Mouse (Mus musculus) thymus, postnatal 25 days (tissue): ENCODE results near the gene Ptcd2.
A peak's percentile ranks its signal among the peaks of the same experiment; 100 is the strongest.
"Not testable (repeated sequence)": the region's sequence is repeated elsewhere in the genome, so short reads cannot be mapped to it uniquely, and the experiment has no call there.

Experiments
- DNase-seq: peaks from one replicate; pipeline ENCODE4 v3.0.0; 2022

Ptcd2 gene

DNA sequence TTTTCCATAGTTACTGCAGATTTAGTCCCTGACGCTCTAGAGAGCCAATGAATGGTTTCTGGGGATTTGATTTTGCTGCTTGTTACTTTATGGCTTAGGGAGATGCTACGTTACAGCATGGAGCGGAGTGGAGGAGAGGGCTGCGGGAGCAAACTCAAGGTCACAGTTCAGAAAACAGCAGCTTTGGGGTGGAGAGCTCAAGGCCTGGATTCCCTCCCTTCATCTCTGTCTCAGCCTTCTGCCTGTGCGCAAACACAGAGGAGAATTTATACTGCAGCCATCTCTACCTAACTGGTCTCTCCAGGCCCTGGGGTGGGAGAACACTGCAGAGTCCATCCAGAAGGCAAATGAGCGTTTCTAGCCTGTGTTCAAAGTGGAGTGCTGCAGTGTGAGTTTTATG, 10.6 kb upstream of the Ptcd2 start:
- no peak for DNase-seq

DNA sequence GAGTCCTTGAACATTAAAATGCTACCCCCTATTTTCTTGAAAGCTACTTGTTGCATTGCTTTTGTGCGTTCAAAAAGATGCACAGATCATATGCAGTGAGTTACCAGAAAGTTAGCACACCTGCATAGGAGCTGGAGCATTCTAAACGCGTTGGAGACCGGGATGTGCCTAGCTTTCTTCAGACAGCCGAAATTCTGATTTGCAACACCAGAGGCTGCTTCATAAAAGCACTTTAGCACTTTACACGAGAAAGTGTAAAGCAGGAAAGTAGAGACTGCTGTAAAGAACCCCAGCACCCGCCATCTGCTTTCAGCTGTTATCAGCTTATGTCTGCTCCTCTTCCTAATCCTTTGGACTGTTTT, 9.0 kb upstream of the Ptcd2 start:
- DNase-seq: no peak

GRCm38 (mm10) chr13:99352758-99353489, 8.4 kb upstream of the Ptcd2 start:
- peak; percentile 91 for DNase-seq

DNA sequence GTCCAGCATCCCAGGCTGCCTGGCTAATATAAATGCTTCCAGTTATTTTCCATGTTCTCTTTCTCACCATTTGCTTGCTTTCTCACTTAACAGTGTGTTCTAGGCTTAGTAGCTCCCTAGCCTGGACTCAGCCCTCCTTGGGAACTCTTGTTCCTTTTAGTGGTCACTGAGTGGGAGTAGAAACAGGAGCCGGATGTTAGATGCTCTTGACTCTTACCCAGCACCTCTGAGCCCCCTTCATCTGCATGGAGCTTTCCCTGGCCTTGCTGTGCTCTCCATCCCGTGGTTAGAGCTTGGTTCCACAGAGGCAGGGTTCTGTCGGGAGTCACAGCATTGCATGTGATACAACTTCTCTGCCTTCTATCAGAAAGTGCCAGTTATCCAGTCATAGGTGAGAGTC, 7.1 kb upstream of the Ptcd2 start:
- no peak for DNase-seq

DNA sequence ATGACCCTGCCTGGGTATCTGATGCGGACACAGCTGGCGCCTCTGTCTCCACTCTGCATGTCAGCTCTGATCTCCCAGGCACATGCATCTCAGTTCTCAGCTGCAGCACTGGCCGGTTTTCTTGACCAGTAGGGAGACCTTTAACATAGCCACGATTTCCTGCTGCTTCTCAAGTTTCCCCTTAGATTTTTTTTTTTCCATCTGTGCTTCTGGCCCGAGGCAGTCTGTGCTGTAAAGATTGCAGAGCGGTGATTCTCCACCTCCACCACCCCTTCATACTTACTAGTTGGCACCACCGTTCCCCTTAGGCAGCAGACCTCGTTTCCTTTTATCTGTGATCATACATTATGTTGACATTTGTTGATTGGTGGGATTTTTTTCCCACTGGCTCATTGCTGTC, 6.7 kb upstream of the Ptcd2 start:
- DNase-seq: no peak

- no peak for DNase-seq
Measured at GRCm38 (mm10) chr13:99350009-99350408, 5.5 kb upstream of the Ptcd2 start.

- DNase-seq: no peak
Measured at GRCm38 (mm10) chr13:99343876-99344598, 468 bp downstream of the Ptcd2 start.

- no peak for DNase-seq
Measured at GRCm38 (mm10) chr13:99341504-99341903, 3.0 kb downstream of the Ptcd2 start.

DNA sequence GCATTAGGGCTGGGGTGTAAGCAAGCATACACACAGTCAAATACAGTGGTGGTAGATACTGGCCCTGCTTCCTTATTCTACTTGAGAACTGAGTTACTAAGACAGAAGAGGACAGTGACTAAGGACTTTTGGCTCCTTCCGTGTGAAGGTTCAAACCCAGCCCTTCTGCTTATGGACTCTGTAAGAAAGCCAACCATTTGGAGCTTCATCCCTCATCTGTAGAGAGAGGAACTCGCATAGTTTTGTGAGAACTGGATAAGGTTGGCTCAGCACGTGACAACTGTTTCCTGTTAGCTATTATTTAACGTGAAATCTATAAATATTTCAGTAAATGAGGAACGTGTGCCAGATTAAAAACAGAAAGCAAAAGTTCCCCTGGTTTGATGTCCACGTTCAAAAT, 7.0 kb downstream of the Ptcd2 start:
- DNase-seq: no peak

DNA sequence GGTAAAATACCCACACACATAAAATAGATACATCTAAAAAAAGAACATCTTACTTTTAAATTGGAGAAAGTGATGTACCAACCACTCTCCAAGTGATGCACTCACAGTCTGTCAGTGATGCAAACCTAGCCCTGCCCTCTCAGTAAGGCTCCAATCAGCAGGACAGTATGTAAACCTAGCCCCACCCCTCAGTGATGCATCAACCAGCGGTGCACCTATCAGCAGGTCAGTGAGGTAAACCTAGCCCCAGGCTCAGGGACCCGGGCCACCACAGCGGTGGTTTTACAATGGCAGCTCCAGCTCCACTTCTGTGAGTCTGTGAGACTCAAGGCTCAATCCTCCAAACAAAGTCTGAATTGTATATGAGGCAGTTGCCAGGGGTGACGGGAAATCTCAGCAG, 13.2 kb downstream of the Ptcd2 start:
- DNase-seq: no peak

DNA sequence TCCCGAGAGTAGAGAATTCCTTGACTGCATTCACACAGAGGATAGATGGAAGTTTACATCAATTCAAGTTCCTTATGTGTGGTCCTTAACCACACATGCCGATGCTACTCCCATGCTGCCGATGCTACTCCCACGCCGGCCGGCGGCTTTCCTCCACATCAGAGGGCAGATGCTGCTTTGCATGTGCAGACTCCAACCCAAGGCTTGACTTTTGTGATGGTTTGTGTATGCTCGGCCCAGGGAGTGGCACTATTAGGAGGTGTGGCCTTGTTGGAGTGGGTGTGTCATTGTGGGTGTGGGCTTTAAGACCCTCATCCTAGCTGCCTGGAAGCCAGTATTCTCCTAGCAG, 20.2 kb downstream of the Ptcd2 start:
- not testable (repeated sequence) for DNase-seq

- no peak for DNase-seq
Measured at GRCm38 (mm10) chr13:99323632-99324336, 20.7 kb downstream of the Ptcd2 start.

DNA sequence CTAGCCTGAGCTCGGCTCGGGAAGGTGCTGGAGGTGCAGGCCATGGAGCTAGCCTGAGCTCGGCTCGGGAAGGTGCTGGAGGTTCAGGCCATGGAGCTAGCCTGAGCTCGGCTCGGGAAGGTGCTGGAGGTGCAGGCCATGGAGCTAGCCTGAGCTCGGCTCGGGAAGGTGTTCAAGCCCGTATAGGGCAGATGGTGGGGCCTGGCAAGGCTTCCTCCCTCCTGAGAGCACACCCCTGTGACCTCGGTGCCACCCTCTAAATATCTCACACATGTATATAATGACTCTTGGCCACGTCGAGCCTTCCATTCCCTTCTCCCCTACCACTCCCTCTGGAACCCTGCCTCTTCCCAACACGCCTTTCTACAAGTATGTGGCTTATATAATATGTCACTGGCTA, 21.6 kb downstream of the Ptcd2 start:
- not testable (repeated sequence) for DNase-seq

DNA sequence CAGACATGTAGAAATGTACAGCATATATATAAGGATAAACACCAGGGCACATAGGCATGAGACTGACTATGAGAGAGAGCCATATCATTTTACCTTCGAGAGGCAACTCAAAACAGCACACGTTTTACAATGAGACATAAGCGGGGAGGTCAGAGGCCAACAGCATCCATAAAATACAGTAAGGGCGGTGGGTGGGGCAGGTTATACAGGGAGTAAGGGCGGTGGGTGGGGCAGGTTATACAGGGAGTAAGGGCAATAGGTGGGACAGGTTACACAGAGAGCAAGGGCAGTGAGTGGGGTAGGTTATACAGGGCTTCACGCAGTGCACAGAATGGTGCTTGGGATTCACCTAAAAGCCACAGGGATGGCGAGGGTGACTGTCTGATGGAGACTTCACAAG, 24.1 kb downstream of the Ptcd2 start:
- DNase-seq: no peak

DNA sequence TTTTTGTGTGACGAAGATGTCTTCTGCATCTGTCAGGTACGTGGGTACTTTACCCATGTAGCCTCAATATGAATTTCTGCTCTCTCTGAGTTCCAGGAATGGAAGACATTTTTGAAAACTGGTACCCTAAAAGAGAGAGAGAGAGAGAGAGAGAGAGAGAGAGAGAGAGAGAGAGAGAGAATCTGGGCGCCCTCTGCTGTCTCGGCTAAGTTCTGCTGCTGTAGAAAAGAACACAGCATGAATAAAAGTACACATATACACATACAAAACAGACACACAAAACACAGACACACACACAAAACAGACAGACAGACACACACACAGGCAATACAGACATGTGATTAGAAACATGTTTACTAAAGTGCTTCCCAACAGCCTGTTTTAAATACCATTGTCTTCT, 27.4 kb downstream of the Ptcd2 start:
- peak; percentile 4 for DNase-seq

- no peak for DNase-seq
Measured at GRCm38 (mm10) chr13:99316366-99316765, 28.1 kb downstream of the Ptcd2 start.

- DNase-seq: no peak
Measured at GRCm38 (mm10) chr13:99314657-99315181, 29.8 kb downstream of the Ptcd2 start.

DNA sequence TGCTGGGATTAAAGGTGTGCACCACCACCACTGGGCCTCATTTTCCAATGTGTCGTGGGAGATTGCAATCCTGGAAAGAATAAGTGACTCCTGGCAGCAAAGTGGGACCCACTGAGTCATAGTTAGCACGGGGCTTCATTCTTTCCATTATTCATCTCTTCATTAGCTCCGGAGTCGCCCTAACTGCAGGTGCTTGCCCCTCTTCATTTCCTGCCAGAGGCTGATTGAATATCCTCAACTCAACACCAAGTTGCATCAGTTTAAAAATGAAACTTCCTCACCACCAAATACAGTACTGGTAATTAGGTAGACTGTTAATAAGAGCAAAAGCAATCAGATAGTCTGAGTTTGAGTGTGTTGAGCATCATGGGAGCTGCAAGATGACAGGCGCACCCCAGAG, 30.4 kb downstream of the Ptcd2 start:
- no peak for DNase-seq

DNA sequence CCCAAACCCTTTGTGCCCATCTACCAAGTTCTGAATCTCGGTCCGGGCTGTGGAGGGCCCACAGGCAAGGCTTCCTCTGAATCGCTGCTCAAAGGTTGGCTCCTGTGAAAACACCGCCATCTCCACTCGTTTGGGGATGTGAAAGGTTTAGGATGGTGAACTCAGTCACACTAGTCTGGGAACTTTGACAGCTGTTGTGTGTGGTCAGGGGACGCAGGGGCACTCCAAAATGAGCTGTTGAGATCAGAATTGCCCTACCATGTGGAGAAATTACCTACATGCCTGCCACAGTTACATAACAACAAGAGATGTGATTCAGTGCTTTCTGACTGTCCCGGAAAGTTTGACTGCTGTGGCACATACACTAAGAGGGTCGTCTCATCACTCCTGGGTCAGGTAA, 36.1 kb downstream of the Ptcd2 start:
- DNase-seq: no peak

DNA sequence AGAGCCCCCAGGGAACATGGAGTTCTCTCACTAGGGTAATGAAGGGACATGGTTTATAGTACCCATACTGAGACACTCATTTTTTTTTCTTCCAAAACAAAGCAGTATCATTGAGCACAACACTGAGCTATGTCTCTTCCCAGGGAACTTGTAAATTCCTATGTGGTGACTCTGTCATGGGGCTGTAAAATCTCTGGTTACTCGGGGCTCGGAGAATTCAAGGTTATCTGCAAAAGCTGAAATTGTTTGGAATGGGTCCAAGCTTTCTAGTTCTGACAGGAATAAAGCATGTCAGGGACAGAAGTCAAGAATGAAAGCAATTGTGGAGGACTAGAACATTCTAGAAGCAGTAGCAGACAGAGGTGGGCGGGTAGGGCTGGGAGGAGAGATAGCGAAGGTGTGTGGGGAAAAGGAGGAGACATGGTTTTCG, 36.6 kb downstream of the Ptcd2 start:
- no peak for DNase-seq

DNA sequence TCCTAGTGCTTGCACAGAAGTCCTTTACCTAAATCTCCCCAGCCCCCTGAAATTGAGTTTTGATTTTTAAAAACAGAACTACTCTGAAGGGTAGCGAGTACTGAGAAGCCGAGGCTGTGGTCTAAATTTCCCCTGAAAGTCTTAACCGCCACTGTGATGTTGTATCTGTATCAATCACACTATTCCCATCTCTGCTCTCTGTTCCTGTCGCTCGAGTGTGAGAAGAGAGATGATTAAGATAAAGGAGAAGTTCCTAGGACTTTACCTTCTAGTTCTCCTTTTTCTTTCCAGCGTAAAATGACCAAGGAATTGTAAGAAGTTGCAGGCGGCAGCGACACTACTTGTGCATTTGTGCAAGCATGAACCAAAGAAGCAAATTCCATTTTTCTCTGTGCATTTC, 38.3 kb downstream of the Ptcd2 start:
- DNase-seq: no peak

GRCm38 (mm10) chr13:99305186-99305585, 39.3 kb downstream of the Ptcd2 start:
- DNase-seq: no peak

- DNase-seq: no peak
Measured at GRCm38 (mm10) chr13:99304365-99304764, 40.1 kb downstream of the Ptcd2 start.

GRCm38 (mm10) chr13:99303846-99304245, 40.7 kb downstream of the Ptcd2 start:
- DNase-seq: no peak
